ENCODE assay signal across 11 mouse cellular contexts in the genomic region with DNA sequence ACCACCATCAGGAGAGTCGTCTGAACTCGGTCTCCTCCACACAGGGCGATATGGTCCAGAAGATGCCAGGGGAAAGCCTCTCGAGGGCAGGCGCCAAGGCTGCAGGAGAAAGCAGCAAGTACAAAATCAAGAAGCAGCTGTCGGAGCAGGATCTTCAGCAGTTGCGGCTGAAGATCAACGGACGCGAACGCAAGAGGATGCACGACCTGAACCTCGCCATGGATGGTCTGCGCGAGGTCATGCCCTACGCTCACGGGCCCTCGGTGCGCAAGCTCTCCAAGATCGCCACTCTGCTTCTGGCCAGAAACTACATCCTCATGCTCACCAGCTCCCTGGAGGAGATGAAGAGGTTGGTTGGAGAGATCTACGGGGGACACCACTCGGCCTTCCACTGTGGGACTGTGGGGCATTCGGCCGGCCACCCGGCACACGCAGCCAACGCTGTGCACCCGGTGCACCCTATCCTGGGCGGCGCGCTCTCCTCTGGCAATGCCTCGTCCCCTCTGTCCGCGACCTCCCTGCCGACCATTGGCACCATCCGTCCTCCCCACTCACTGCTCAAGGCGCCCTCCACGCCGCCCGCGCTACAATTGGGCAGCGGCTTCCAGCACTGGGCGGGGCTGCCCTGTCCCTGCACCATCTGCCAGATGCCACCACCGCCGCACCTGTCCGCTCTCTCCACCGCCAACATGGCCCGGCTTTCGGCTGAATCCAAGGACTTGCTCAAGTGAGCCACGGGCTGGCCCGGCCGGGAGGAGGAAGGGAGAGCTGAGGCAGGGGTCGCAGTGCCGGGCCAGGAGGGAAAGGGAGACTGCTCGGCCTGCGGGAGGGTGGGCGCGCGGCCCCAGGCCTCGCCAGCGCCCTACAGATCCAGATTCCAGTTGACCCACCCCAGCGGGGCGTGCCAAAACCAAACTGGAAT. TPM values are rescaled to one million over a fixed set of nuclear protein-coding genes. Genes with fewer than 3 reads are reported as not detected.
A peak's percentile ranks its signal among the peaks of the same experiment; 100 is the strongest.
DNase-seq lines count a peak whose midpoint lies in the region; ATAC-seq lines count a peak whose summit lies in the region.
"Had no signal": no experiment of that assay in that cellular context is flagged by ENCODE, and none has a peak within 500 bp of the region (broad histone marks: within the 10 kb centered on the region; RNA-seq: fewer than 3 reads in every experiment).

No protein-coding gene starts in this region.

- H3K4me3 ChIP-seq in limb, embryonic 11.5 days (ENCODE audit: low read depth, low read length): no peak overlapping the region

- H3K4me1 ChIP-seq in limb, embryonic 11.5 days (ENCODE audit: control insufficient read depth, insufficient read depth, low read length): peaks cover 3% of the 10 kb centered on the region; the same call in 1 of the 2 replicates

- H3K27ac ChIP-seq in limb, embryonic 11.5 days (replicated peaks; ENCODE audit: low read depth, low read length): no peak overlapping the region

- H3K36me3 ChIP-seq in limb, embryonic 11.5 days (ENCODE audit: control insufficient read depth, insufficient read depth, low read length): no peaks in the 10 kb centered on the region

- DNase-seq in cerebellum, postnatal 14 days: peak; percentile 36 to 43
- DNase-seq in cerebellum, adult 9-11 months: no peak
- peak; percentile 30 for DNase-seq in retina, embryonic 14.5 days (ENCODE audit: low spot score)
- DNase-seq in retina, postnatal 1 day: no peak
- peak; percentile 52 for DNase-seq in limb, embryonic 11.5 days (ENCODE audit: low spot score)
- peak; percentile 43 to 52 for DNase-seq in thymus, postnatal 36 days
- DNase-seq in gastrocnemius, postnatal 14 days: no peak
- no peak for DNase-seq in frontal cortex, postnatal 36 days (ENCODE audit: low spot score in 2 of 2)
- DNase-seq: lung, postnatal 36 days had no signal

- H3K9me3 ChIP-seq in limb, embryonic 11.5 days (ENCODE audit: control insufficient read depth, low read length): no peaks in the 10 kb centered on the region

- no peak for ATAC-seq in limb, embryonic 11.5 days (ENCODE audit: insufficient number of reproducible peaks, low FRiP score, low TSS enrichment, low read depth)

- peaks cover 86% of the 10 kb centered on the region for H3K27me3 ChIP-seq in limb, embryonic 11.5 days (ENCODE audit: control insufficient read depth, insufficient read depth, low read length)

- WGBS in limb, embryonic 11.5 days: under 1% methylated on average over 63 of the region's 63 CpGs

- intact Hi-C loops in gastrocnemius, postnatal 14 days (cut with DNase I; ENCODE audit: low total_unique reads): no loop called here

- peak overlapping the region; percentile 21; the same call in 1 of the 2 replicates for H3K4me2 ChIP-seq in limb, embryonic 11.5 days (ENCODE audit: low read depth, severe bottlenecking)

- H3K9ac ChIP-seq in limb, embryonic 11.5 days (ENCODE audit: low read length): no peak overlapping the region

RNA-seq across cellular contexts. Expression of a gene that starts 0.6 kb away (rescaled TPM):
- not detected in 2 replicates for polyA plus RNA-seq in limb, embryonic 11.5 days (2014; fragmentation: Nextera tagmentation; extraction: Ambion mirVana)
- not detected for total RNA-seq in gastrocnemius, postnatal 14 days (2021)
- polyA plus RNA-seq: gonadal fat pad, adult 2 months; urinary bladder, adult 2 months had no signal

Comparison
In these comparisons a context has a peak if more than half of its experiments do, and no peak if none do; other contexts are left out.
1. DNase-seq: peak in cerebellum, postnatal 14 days (2 of 2), retina, embryonic 14.5 days (single experiment), limb, embryonic 11.5 days (single experiment) and thymus, postnatal 36 days (2 of 2); none in cerebellum, adult 9-11 months (single experiment), retina, postnatal 1 day (single experiment), gastrocnemius, postnatal 14 days (single experiment) and frontal cortex, postnatal 36 days (0 of 2).